Mouse (Mus musculus) heart, embryonic 13.5 days (tissue): ENCODE data around the gene Impdh1. TPM values are rescaled to one million over a fixed set of nuclear protein-coding genes. Genes with fewer than 3 reads are reported as not detected.
A peak's percentile ranks its signal among the peaks of the same experiment; 100 is the strongest.
"Not testable (repeated sequence)": the region's sequence is repeated elsewhere in the genome, so short reads cannot be mapped to it uniquely, and the experiment has no call there.

Source experiments
- ATAC-seq: fragments of 200-750 bp; cut with Nextera tagmentation; 2 replicates; pipeline ENCODE4 v1.8.0; 2017; ENCODE audit warnings: moderate TSS enrichment; ENCODE audit not compliant: insufficient number of reproducible peaks, low FRiP score, low TSS enrichment; ENCODE audit errors: extremely low read depth
- H3K27ac ChIP-seq: fragments of 300-500 bp; sonication (generic); replicated peaks from 2 replicates; pipeline ENCODE4 v1.5.1; 2015; ENCODE audit warnings: moderate library complexity, mild to moderate bottlenecking, inconsistent platforms
- H3K27me3 ChIP-seq: fragments of 300-500 bp; sonication (generic); replicated peaks from 2 replicates; pipeline ENCODE4 v1.6.1; 2015; ENCODE audit warnings: mild to moderate bottlenecking, inconsistent platforms
- H3K36me3 ChIP-seq: fragments of 300-500 bp; sonication (generic); 2 replicates; pipeline ENCODE4 v1.6.1; 2015; ENCODE audit warnings: mild to moderate bottlenecking, inconsistent platforms
- H3K4me1 ChIP-seq: fragments of 300-500 bp; sonication (generic); 2 replicates; pipeline ENCODE4 v1.6.1; 2015; ENCODE audit warnings: inconsistent platforms
- H3K4me2 ChIP-seq: fragments of 300-500 bp; sonication (generic); 2 replicates; pipeline ENCODE4 v1.6.1; 2015; ENCODE audit warnings: inconsistent platforms, mild to moderate bottlenecking, moderate library complexity
- H3K4me3 ChIP-seq: fragments of 300-500 bp; sonication (generic); 2 replicates; pipeline ENCODE4 v1.5.1; 2015; ENCODE audit warnings: moderate library complexity, mild to moderate bottlenecking, inconsistent platforms
- H3K9ac ChIP-seq: fragments of 300-500 bp; sonication (generic); 2 replicates; pipeline ENCODE4 v1.6.1; 2015; ENCODE audit warnings: inconsistent platforms, mild to moderate bottlenecking, moderate library complexity
- H3K9me3 ChIP-seq: fragments of 300-500 bp; sonication (generic); 2 replicates; pipeline ENCODE4 v1.6.1; 2016; ENCODE audit warnings: inconsistent platforms
- WGBS: fragments of 180-500 bp; shearing (Covaris S2); methylation state at CpG from one replicate; pipeline ENCODE4 v1.1.7; 2015; ENCODE audit warnings: mixed read lengths; 5-methylcytosine and 5-hydroxymethylcytosine counted together
- polyA plus RNA-seq: library from polyadenylated mRNA; unstranded; fragments of >200 nt; fragmentation: Nextera tagmentation; extraction: Ambion mirVana; gene quantifications from 2 replicates; pipeline ENCODE4 v1.2.1, GENCODE M21; 2015

Impdh1 gene
- polyA plus RNA-seq, 1 experiment from 2014 or later: 34.7 TPM

- Histone ChIP-seq H3K27ac (no peak overlapping the region), H3K9me3 (no peaks in the 10 kb centered on the region), H3K4me3 (no peak overlapping the region), H3K4me2 (no peak overlapping the region), H3K36me3 (no peaks in the 10 kb centered on the region), H3K4me1 (no peaks in the 10 kb centered on the region), H3K27me3 (no peaks in the 10 kb centered on the region), H3K9ac (no peak overlapping the region)
- ATAC-seq: no peak
- 39% methylated on average over 2 of the region's 2 CpGs for WGBS
These were observed 24.6 kb upstream of the Impdh1 start for GRCm38 (mm10) chr6:29240806-29241205.

GRCm38 (mm10) chr6:29234272-29234671 lies 18.1 kb upstream of the Impdh1 start:
- 44% methylated on average over 8 of the region's 8 CpGs for WGBS

DNA sequence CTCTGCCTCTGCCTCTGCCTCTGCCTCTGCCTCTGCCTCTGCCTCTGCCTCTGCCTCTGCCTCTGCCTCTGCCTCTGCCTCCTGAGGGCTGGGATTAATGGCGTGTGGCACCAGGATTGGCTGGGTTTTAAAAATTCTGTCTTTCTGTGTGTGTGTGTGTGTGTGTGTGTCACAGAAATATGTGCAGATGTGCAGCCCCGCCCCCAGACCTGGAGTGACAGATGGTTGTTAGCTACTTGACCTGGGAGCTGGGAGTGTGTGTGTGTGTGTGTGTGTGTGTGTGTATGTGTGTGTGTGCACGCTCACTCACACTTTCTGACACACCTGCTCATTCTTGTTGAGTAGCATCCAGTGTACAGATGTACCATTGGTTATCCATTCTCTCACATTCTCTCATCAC lies 17.5 kb upstream of the Impdh1 start:
- H3K9ac ChIP-seq: no peak overlapping the region
- H3K27me3 ChIP-seq: peaks cover 2% of the 10 kb centered on the region; the same call in 1 of the 2 replicates
- no peaks in the 10 kb centered on the region for H3K36me3 ChIP-seq
- no peak for ATAC-seq
- WGBS: 67% methylated on average over 3 of the region's 3 CpGs
- no peaks in the 10 kb centered on the region for H3K9me3 ChIP-seq
- no peaks in the 10 kb centered on the region for H3K4me1 ChIP-seq
- no peak overlapping the region for H3K27ac ChIP-seq
- no peak overlapping the region for H3K4me2 ChIP-seq
- no peak overlapping the region for H3K4me3 ChIP-seq

More at GRCm38 (mm10) chr6:29234272-29234671, 18.1 kb upstream of the Impdh1 start:
- Histone ChIP-seq H3K9ac (no peak overlapping the region), H3K27me3 (peaks cover 2% of the 10 kb centered on the region; the same call in 1 of the 2 replicates), H3K4me1 (no peaks in the 10 kb centered on the region), H3K27ac (no peak overlapping the region), H3K36me3 (no peaks in the 10 kb centered on the region), H3K4me2 (no peak overlapping the region), H3K4me3 (no peak overlapping the region), H3K9me3 (no peaks in the 10 kb centered on the region)
- no peak for ATAC-seq

GRCm38 (mm10) chr6:29232321-29232720 lies 16.2 kb upstream of the Impdh1 start:
- H3K27ac ChIP-seq: no peak overlapping the region
- no peak for ATAC-seq
- H3K9me3 ChIP-seq: no peaks in the 10 kb centered on the region
- H3K27me3 ChIP-seq: peaks cover 2% of the 10 kb centered on the region; the same call in 1 of the 2 replicates
- no peaks in the 10 kb centered on the region for H3K36me3 ChIP-seq
- H3K4me1 ChIP-seq: no peaks in the 10 kb centered on the region
- no peak overlapping the region for H3K4me3 ChIP-seq
- no peak overlapping the region for H3K4me2 ChIP-seq
- WGBS: 67% methylated on average over 6 of the region's 6 CpGs
- H3K9ac ChIP-seq: no peak overlapping the region

DNA sequence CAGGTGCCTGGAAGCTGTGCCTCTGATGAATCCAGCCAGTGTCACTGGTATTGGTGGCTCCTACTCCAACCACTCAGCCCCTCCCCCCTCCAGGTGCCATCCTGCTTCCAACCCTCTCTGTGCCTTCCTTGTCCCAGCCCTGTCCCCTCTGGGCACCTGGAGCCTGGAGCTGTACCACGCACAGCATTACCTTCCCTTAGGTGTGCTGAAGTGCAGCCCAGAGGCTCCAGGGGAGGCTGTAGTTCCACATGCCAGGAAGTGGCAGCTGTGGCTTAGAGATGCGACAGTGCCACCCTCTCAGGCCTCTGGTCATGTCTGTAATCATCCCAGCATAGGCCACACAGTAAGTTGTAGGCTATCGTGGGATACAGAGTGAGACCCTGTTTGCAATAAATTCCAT lies 15.6 kb upstream of the Impdh1 start:
- peaks cover 2% of the 10 kb centered on the region; the same call in 1 of the 2 replicates for H3K27me3 ChIP-seq
- 72% methylated on average over 3 of the region's 3 CpGs for WGBS
- H3K4me3 ChIP-seq: no peak overlapping the region
- H3K4me2 ChIP-seq: no peak overlapping the region
- H3K9ac ChIP-seq: no peak overlapping the region
- no peak for ATAC-seq
- H3K9me3 ChIP-seq: no peaks in the 10 kb centered on the region
- no peaks in the 10 kb centered on the region for H3K36me3 ChIP-seq
- no peak overlapping the region for H3K27ac ChIP-seq
- no peaks in the 10 kb centered on the region for H3K4me1 ChIP-seq

- Histone ChIP-seq H3K4me2 (no peak overlapping the region), H3K4me1 (no peaks in the 10 kb centered on the region), H3K27me3 (peaks cover 2% of the 10 kb centered on the region; the same call in 1 of the 2 replicates), H3K9me3 (no peaks in the 10 kb centered on the region), H3K36me3 (no peaks in the 10 kb centered on the region), H3K27ac (no peak overlapping the region), H3K4me3 (no peak overlapping the region), H3K9ac (no peak overlapping the region)
- no peak for ATAC-seq
- 51% methylated on average over 6 of the region's 6 CpGs for WGBS
These were observed 14.2 kb upstream of the Impdh1 start for GRCm38 (mm10) chr6:29230386-29230785.

DNA sequence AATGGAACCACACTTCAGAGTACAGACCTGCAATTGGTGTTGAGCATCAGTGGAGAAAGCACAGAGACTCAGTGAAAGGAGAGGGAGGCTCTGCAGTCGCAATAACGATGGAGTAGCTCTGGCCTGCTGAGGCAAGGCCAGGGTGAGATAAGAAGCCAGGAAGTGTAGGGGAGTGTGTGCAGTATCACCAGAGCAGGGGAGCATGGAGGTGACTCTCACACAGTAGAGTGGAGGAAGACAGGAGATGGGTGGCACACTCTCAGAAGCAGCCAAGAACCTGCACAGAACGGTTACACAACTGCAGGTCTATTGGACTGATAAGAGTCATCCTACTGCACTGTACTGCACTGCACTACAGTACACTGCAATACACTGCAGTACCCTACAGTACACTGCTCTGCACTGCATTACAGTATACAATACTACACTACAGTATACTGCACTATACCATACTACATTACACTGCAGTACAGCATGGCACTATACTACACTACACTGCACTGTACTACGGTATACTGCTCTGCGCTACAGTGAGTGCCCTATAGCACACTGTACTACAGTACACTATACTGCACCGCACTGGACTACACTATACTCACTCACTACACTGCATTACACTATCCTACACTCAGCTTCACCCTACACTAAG lies 13.2 kb upstream of the Impdh1 start:
- no peak overlapping the region for H3K27ac ChIP-seq
- 0 out of 2 replicates have a peak, but pooled peaks have one; percentile 16 for ATAC-seq
- WGBS: 54% methylated on average over 6 of the region's 6 CpGs

GRCm38 (mm10) chr6:29217717-29218116 lies 1.6 kb upstream of the Impdh1 start:
- 57% methylated on average over 3 of the region's 3 CpGs for WGBS
- H3K36me3 ChIP-seq, H3K27ac ChIP-seq, H3K9me3 ChIP-seq, ATAC-seq, H3K9ac ChIP-seq, H3K4me3 ChIP-seq, H3K4me2 ChIP-seq: not testable (repeated sequence)
- Histone ChIP-seq H3K4me1 (peaks cover 25% of the 10 kb centered on the region), H3K27me3 (peaks cover 29% of the 10 kb centered on the region)

More for the DNA sequence above, 13.2 kb upstream of the Impdh1 start:
- Histone ChIP-seq H3K9ac (no peak overlapping the region), H3K27me3 (peaks cover 2% of the 10 kb centered on the region; the same call in 1 of the 2 replicates), H3K4me3 (no peak overlapping the region), H3K4me1 (no peaks in the 10 kb centered on the region), H3K36me3 (no peaks in the 10 kb centered on the region), H3K9me3 (no peaks in the 10 kb centered on the region), H3K4me2 (no peak overlapping the region)

DNA sequence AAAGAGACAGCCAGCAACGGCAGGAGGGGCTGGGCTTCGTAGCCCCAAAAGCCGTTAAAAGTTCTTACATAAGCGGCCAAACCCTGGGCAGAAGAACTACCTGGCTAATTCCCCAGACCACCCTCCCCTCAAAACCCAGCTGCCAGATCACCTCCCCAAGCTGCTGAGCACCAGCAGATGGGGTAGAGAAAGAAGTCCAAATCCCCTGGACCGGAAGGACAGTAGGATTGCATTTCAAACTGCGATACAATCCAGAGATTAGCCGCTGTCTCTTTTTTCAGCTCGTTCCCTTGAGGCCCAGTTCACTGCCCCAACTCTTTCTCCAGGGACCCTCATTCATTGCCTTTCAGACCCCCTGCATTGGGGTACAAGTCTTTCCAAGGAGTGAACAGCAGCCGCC lies 983 bp downstream of the Impdh1 start:
- ATAC-seq: no peak
- Histone ChIP-seq H3K4me3 (peak overlapping the region; percentile 80), H3K4me2 (peak overlapping the region; percentile 99), H3K36me3 (no peaks in the 10 kb centered on the region), H3K9me3 (no peaks in the 10 kb centered on the region), H3K27me3 (peaks cover 29% of the 10 kb centered on the region), H3K4me1 (peaks cover 38% of the 10 kb centered on the region), H3K27ac (no peak overlapping the region), H3K9ac (peak overlapping the region; percentile 82)
- WGBS: 19% methylated on average over 9 of the region's 9 CpGs

DNA sequence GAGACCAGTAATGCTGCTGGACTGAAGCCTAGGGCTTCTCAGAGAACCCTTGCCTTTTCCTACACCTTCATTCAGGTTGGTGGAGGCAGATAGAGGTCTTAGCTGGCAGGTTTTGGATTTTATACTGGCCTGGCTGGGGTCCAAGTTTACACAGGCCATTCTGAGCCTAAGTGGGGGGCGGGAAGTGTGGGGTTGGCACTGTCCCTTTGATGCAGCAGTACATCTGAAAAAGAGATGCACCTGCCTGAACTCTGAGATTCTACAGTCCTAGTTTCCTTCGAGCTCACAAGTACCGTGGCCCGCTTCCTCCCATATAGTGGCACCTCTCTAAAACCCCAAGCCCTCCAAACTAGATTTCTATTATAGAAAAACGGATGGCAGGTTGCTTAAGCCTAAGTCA lies 1.4 kb downstream of the Impdh1 start:
- no peaks in the 10 kb centered on the region for H3K9me3 ChIP-seq
- 55% methylated on average over 5 of the region's 5 CpGs for WGBS
- H3K27ac ChIP-seq: no peak overlapping the region
- no peak for ATAC-seq
- peak overlapping the region; percentile 82; the same call in 1 of the 2 replicates for H3K9ac ChIP-seq
- H3K4me2 ChIP-seq: peak overlapping the region; percentile 99
- no peaks in the 10 kb centered on the region for H3K36me3 ChIP-seq
- peaks cover 29% of the 10 kb centered on the region for H3K27me3 ChIP-seq
- peak overlapping the region; percentile 80; the same call in 1 of the 2 replicates for H3K4me3 ChIP-seq
- H3K4me1 ChIP-seq: peaks cover 38% of the 10 kb centered on the region

DNA sequence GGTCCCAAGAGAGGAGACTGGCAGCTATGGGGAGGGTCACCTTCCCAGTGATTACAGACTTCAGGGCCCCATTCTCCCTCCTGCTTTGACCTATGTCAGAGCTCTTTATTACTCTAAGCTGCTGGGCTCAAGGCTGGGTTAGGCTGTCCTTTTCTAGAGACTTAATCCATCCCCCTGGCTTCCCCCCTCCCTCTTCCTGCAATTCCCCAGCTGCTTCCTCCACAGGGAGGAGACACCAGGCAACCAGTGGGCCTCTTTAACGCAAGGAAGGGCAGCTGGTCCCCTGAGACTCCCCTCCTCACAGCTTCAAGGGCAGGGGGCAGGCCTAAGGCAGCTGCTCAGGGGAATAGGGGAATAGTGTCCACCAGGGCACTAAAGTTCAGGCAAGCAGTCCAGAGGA lies 1.9 kb downstream of the Impdh1 start:
- H3K4me3 ChIP-seq: no peak overlapping the region
- no peak overlapping the region for H3K27ac ChIP-seq
- H3K9ac ChIP-seq: no peak overlapping the region
- no peaks in the 10 kb centered on the region for H3K36me3 ChIP-seq
- H3K4me1 ChIP-seq: peaks cover 38% of the 10 kb centered on the region
- no peak for ATAC-seq
- H3K27me3 ChIP-seq: peaks cover 29% of the 10 kb centered on the region
- no peaks in the 10 kb centered on the region for H3K9me3 ChIP-seq
- 20% methylated on average over 1 of the region's 1 CpGs for WGBS
- H3K4me2 ChIP-seq: 0 out of 2 replicates have a peak overlapping the region, but pooled peaks have one; percentile 99

DNA sequence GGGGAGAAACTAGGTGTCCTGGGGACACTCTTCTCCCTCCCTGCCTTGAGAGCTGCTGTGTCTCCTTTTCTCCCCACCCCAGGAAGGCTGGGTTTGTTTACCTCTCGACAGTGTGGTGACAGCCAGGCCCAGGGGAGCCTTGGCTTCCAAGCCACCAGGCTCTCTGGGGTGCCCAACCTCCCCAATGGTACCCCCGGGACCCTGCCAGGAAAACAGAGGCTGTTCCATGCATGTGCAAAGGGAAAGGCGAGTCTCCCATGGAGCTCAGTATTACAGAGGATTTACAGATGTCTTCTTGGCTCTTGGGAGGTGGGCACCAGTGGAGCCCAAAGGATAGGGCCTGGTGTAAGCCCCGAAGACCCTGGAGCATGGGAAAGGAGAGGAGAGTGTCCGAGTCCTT lies 2.7 kb downstream of the Impdh1 start:
- Histone ChIP-seq H3K36me3 (no peaks in the 10 kb centered on the region), H3K27me3 (peaks cover 29% of the 10 kb centered on the region), H3K4me1 (peaks cover 38% of the 10 kb centered on the region), H3K4me3 (no peak overlapping the region), H3K9me3 (no peaks in the 10 kb centered on the region), H3K9ac (no peak overlapping the region), H3K27ac (no peak overlapping the region), H3K4me2 (no peak overlapping the region)
- WGBS: 53% methylated on average over 5 of the region's 5 CpGs
- no peak for ATAC-seq
